Mouse (Mus musculus): ENCODE data around the gene Lurap1l. TPM values are rescaled to one million over a fixed set of nuclear protein-coding genes. Genes with fewer than 3 reads are reported as not detected.
"Not testable (repeated sequence)": the region's sequence is repeated elsewhere in the genome, so short reads cannot be mapped to it uniquely, and the experiment has no call there.

Lurap1l gene
- total RNA-seq, 2 experiments from 2014 or later: not detected

- no peak for ATAC-seq (ENCODE audit: poor library complexity, severe bottlenecking)
Measured at GRCm38 (mm10) chr4:80916695-80917094, 6.2 kb downstream of the Lurap1l start.

GRCm38 (mm10) chr4:80917128-80917527, 6.7 kb downstream of the Lurap1l start:
- not testable (repeated sequence) for ATAC-seq (ENCODE audit: poor library complexity, severe bottlenecking)

- ATAC-seq (ENCODE audit: poor library complexity, severe bottlenecking): no peak
Measured at GRCm38 (mm10) chr4:80917812-80918211, 7.4 kb downstream of the Lurap1l start.

GRCm38 (mm10) chr4:80918526-80919129, 8.2 kb downstream of the Lurap1l start:
- ATAC-seq (ENCODE audit: poor library complexity, severe bottlenecking): no peak

GRCm38 (mm10) chr4:80919217-80919867, 8.9 kb downstream of the Lurap1l start:
- no peak for ATAC-seq (ENCODE audit: poor library complexity, severe bottlenecking)

- ATAC-seq (ENCODE audit: poor library complexity, severe bottlenecking): no peak
Measured at GRCm38 (mm10) chr4:80921646-80922489, 11.4 kb downstream of the Lurap1l start.

- no peak for ATAC-seq (ENCODE audit: poor library complexity, severe bottlenecking)
Measured at GRCm38 (mm10) chr4:80922654-80923053, 12.2 kb downstream of the Lurap1l start.

GRCm38 (mm10) chr4:80924815-80925214, 14.4 kb downstream of the Lurap1l start:
- no peak for ATAC-seq (ENCODE audit: poor library complexity, severe bottlenecking)

GRCm38 (mm10) chr4:80925752-80926519, 15.5 kb downstream of the Lurap1l start:
- ATAC-seq (ENCODE audit: poor library complexity, severe bottlenecking): no peak

- no peak for ATAC-seq (ENCODE audit: poor library complexity, severe bottlenecking)
Measured at GRCm38 (mm10) chr4:80934749-80935148, 24.3 kb downstream of the Lurap1l start.

GRCm38 (mm10) chr4:80939115-80939514, 28.7 kb downstream of the Lurap1l start:
- ATAC-seq (ENCODE audit: poor library complexity, severe bottlenecking): no peak

GRCm38 (mm10) chr4:80940946-80941345, 30.5 kb downstream of the Lurap1l start:
- no peak for ATAC-seq (ENCODE audit: poor library complexity, severe bottlenecking)

- no peak for ATAC-seq (ENCODE audit: poor library complexity, severe bottlenecking)
Measured at GRCm38 (mm10) chr4:80941978-80942377, 31.5 kb downstream of the Lurap1l start.

GRCm38 (mm10) chr4:80944605-80945004, 34.2 kb downstream of the Lurap1l start:
- ATAC-seq (ENCODE audit: poor library complexity, severe bottlenecking): no peak

- ATAC-seq (ENCODE audit: poor library complexity, severe bottlenecking): no peak
Measured at GRCm38 (mm10) chr4:80949110-80949509, 38.7 kb downstream of the Lurap1l start.

GRCm38 (mm10) chr4:80949720-80950119, 39.3 kb downstream of the Lurap1l start:
- no peak for ATAC-seq (ENCODE audit: poor library complexity, severe bottlenecking)

GRCm38 (mm10) chr4:80950280-80950781, 39.9 kb downstream of the Lurap1l start:
- no peak for ATAC-seq (ENCODE audit: poor library complexity, severe bottlenecking)

GRCm38 (mm10) chr4:80952653-80953052, 42.2 kb downstream of the Lurap1l start:
- no peak for ATAC-seq (ENCODE audit: poor library complexity, severe bottlenecking)

GRCm38 (mm10) chr4:80955942-80956341, 45.5 kb downstream of the Lurap1l start:
- no peak for ATAC-seq (ENCODE audit: poor library complexity, severe bottlenecking)

- no peak for ATAC-seq (ENCODE audit: poor library complexity, severe bottlenecking)
Measured at GRCm38 (mm10) chr4:80967526-80967925, 57.1 kb downstream of the Lurap1l start.

GRCm38 (mm10) chr4:80971846-80972245, 61.4 kb downstream of the Lurap1l start:
- no peak for ATAC-seq (ENCODE audit: poor library complexity, severe bottlenecking)

Data from megakaryocyte, adult 5-6 weeks (primary cell).